Mouse (Mus musculus) limb, embryonic 11.5 days (tissue): ENCODE measurements at regions not wholly inside any gene's neighbourhood (a gene's known extent, or its start where the extent isn't known, plus 50 kb on each side); places are given as distances from the start of the nearest gene placed in this dataset.

Source experiments
- ATAC-seq: fragments of 200-750 bp; cut with Nextera tagmentation; 2 replicates; pipeline ENCODE4 v1.8.0; 2017; ENCODE audit warnings: low read depth; ENCODE audit not compliant: insufficient number of reproducible peaks, low FRiP score, low TSS enrichment
- DNase-seq: peaks from one replicate; pipeline ENCODE4 v3.0.0-alpha.2; 2015; ENCODE audit warnings: low spot score
- H3K27ac ChIP-seq: fragments of 300-500 bp; sonication (generic); replicated peaks from 2 replicates; pipeline ENCODE4 v1.5.1; 2014; ENCODE audit warnings: low read depth, mild to moderate bottlenecking, low read length
- H3K27me3 ChIP-seq: fragments of 300-500 bp; sonication (generic); 2 replicates; pipeline ENCODE4 v1.6.1; 2014; ENCODE audit warnings: mild to moderate bottlenecking, low read length, mixed read lengths; ENCODE audit not compliant: control insufficient read depth, insufficient read depth
- H3K36me3 ChIP-seq: fragments of 300-500 bp; sonication (generic); 2 replicates; pipeline ENCODE4 v1.6.1; 2014; ENCODE audit warnings: mild to moderate bottlenecking, low read length, moderate library complexity, mixed read lengths; ENCODE audit not compliant: control insufficient read depth, insufficient read depth
- H3K4me1 ChIP-seq: fragments of 300-500 bp; sonication (generic); 2 replicates; pipeline ENCODE4 v1.6.1; 2014; ENCODE audit warnings: low read length, mixed read lengths; ENCODE audit not compliant: control insufficient read depth, insufficient read depth
- H3K4me2 ChIP-seq: fragments of 300-500 bp; sonication (generic); 2 replicates; pipeline ENCODE4 v1.6.1; 2014; ENCODE audit warnings: low read depth, mild to moderate bottlenecking, moderate library complexity; ENCODE audit not compliant: severe bottlenecking
- H3K4me3 ChIP-seq: fragments of 300-500 bp; sonication (generic); 2 replicates; pipeline ENCODE4 v1.5.1; 2014; ENCODE audit warnings: low read depth, low read length
- H3K9ac ChIP-seq: fragments of 300-500 bp; sonication (generic); 2 replicates; pipeline ENCODE4 v1.6.1; 2014; ENCODE audit warnings: mild to moderate bottlenecking, low read length
- H3K9me3 ChIP-seq: fragments of 300-500 bp; sonication (generic); 2 replicates; pipeline ENCODE4 v1.6.1; 2016; ENCODE audit warnings: low read length; ENCODE audit not compliant: control insufficient read depth
- WGBS: fragments of 180-500 bp; shearing (Covaris S2); extraction: QIAGEN DNeasy Blood & Tissue Kit; methylation state at CpG from one replicate; pipeline ENCODE4 v1.1.7; 2014; 5-methylcytosine and 5-hydroxymethylcytosine counted together

GRCm38 (mm10) chr3:50879050-50879449 lies 345.2 kb upstream of the Noct start:
- WGBS = 94% methylated on average over 4 of the region's 4 CpGs

GRCm38 (mm10) chr3:50879595-50879994 lies 344.7 kb upstream of the Noct start:
- H3K27me3 ChIP-seq = no peaks in the 10 kb centered on the region
- no peak for DNase-seq
- H3K36me3 ChIP-seq = no peaks in the 10 kb centered on the region
- H3K27ac ChIP-seq = no peak overlapping the region
- no peaks in the 10 kb centered on the region for H3K9me3 ChIP-seq
- no peak overlapping the region for H3K9ac ChIP-seq
- H3K4me2 ChIP-seq = no peak overlapping the region
- no peak overlapping the region for H3K4me3 ChIP-seq
- WGBS = 91% methylated on average over 8 of the region's 8 CpGs
- H3K4me1 ChIP-seq = no peaks in the 10 kb centered on the region
- ATAC-seq = no peak

More at GRCm38 (mm10) chr3:50879050-50879449, 345.2 kb upstream of the Noct start:
- no peaks in the 10 kb centered on the region for H3K9me3 ChIP-seq
- ATAC-seq (no peak), DNase-seq (no peak)
- H3K4me2 ChIP-seq = no peak overlapping the region
- H3K4me1 ChIP-seq = no peaks in the 10 kb centered on the region
- H3K4me3 ChIP-seq = no peak overlapping the region
- H3K27ac ChIP-seq = no peak overlapping the region
- H3K36me3 ChIP-seq = no peaks in the 10 kb centered on the region
- no peak overlapping the region for H3K9ac ChIP-seq
- no peaks in the 10 kb centered on the region for H3K27me3 ChIP-seq

- Histone ChIP-seq H3K9ac (no peak overlapping the region), H3K36me3 (no peaks in the 10 kb centered on the region), H3K9me3 (no peaks in the 10 kb centered on the region), H3K4me3 (no peak overlapping the region), H3K4me1 (no peaks in the 10 kb centered on the region), H3K27me3 (no peaks in the 10 kb centered on the region), H3K4me2 (no peak overlapping the region), H3K27ac (no peak overlapping the region)
- DNase-seq = no peak
- no peak for ATAC-seq
- WGBS = 14% methylated on average over 9 of the region's 9 CpGs
Measured at GRCm38 (mm10) chr3:50881437-50882248, 342.6 kb upstream of the Noct start.

- DNase-seq = no peak
- ATAC-seq = no peak
- no peaks in the 10 kb centered on the region for H3K36me3 ChIP-seq
- H3K27me3 ChIP-seq = no peaks in the 10 kb centered on the region
- H3K4me1 ChIP-seq = no peaks in the 10 kb centered on the region
- no peak overlapping the region for H3K27ac ChIP-seq
- WGBS = 22% methylated on average over 8 of the region's 8 CpGs
- H3K9ac ChIP-seq = no peak overlapping the region
- H3K4me2 ChIP-seq = no peak overlapping the region
- H3K4me3 ChIP-seq = no peak overlapping the region
- no peaks in the 10 kb centered on the region for H3K9me3 ChIP-seq
Measured at GRCm38 (mm10) chr3:50882249-50882733, 342.0 kb upstream of the Noct start.

- no peaks in the 10 kb centered on the region for H3K27me3 ChIP-seq
- H3K9me3 ChIP-seq = no peaks in the 10 kb centered on the region
- H3K9ac ChIP-seq = no peak overlapping the region
- H3K4me3 ChIP-seq = no peak overlapping the region
- H3K27ac ChIP-seq = no peak overlapping the region
- H3K4me2 ChIP-seq = no peak overlapping the region
- 88% methylated on average over 10 of the region's 10 CpGs for WGBS
- ATAC-seq (no peak), DNase-seq (no peak)
- no peaks in the 10 kb centered on the region for H3K4me1 ChIP-seq
- H3K36me3 ChIP-seq = no peaks in the 10 kb centered on the region
Measured at GRCm38 (mm10) chr3:50886336-50886735, 337.9 kb upstream of the Noct start.

GRCm38 (mm10) chr3:50887002-50887401 lies 337.2 kb upstream of the Noct start:
- H3K4me1 ChIP-seq = no peaks in the 10 kb centered on the region
- H3K4me3 ChIP-seq = no peak overlapping the region
- no peaks in the 10 kb centered on the region for H3K27me3 ChIP-seq
- no peaks in the 10 kb centered on the region for H3K36me3 ChIP-seq
- no peak overlapping the region for H3K4me2 ChIP-seq
- H3K9me3 ChIP-seq = no peaks in the 10 kb centered on the region
- DNase-seq (no peak), ATAC-seq (no peak)
- H3K27ac ChIP-seq = no peak overlapping the region
- H3K9ac ChIP-seq = no peak overlapping the region
- 34% methylated on average over 7 of the region's 7 CpGs for whole genome bisulfite sequencing

GRCm38 (mm10) chr3:50888571-50889210 lies 335.6 kb upstream of the Noct start:
- WGBS = 88% methylated on average over 4 of the region's 4 CpGs
- ATAC-seq (no peak), DNase-seq (no peak)
- no peaks in the 10 kb centered on the region for H3K36me3 ChIP-seq
- no peak overlapping the region for H3K4me3 ChIP-seq
- no peaks in the 10 kb centered on the region for H3K4me1 ChIP-seq
- H3K27me3 ChIP-seq = no peaks in the 10 kb centered on the region
- no peak overlapping the region for H3K9ac ChIP-seq
- no peaks in the 10 kb centered on the region for H3K9me3 ChIP-seq
- no peak overlapping the region for H3K4me2 ChIP-seq
- no peak overlapping the region for H3K27ac ChIP-seq

GRCm38 (mm10) chr3:50890537-50890936 lies 333.7 kb upstream of the Noct start:
- H3K27me3 ChIP-seq = no peaks in the 10 kb centered on the region
- H3K36me3 ChIP-seq = no peaks in the 10 kb centered on the region
- no peak overlapping the region for H3K27ac ChIP-seq
- H3K4me2 ChIP-seq = no peak overlapping the region
- ATAC-seq = no peak
- H3K9ac ChIP-seq = no peak overlapping the region
- H3K9me3 ChIP-seq = no peaks in the 10 kb centered on the region
- H3K4me3 ChIP-seq = no peak overlapping the region
- no peak for DNase-seq
- no peaks in the 10 kb centered on the region for H3K4me1 ChIP-seq
- 94% methylated on average over 8 of the region's 8 CpGs for WGBS
